Mouse (Mus musculus) spleen, adult 2 months (tissue): Measurements from ENCODE around the gene Sf1.

Source experiments
- CTCF ChIP-seq: fragments of 200-500 bp; IDR thresholded peaks from 2 replicates; pipeline ENCODE4 v1.5.1; 2011; ENCODE audit warnings: mild to moderate bottlenecking, inconsistent platforms; ENCODE audit not compliant: insufficient read depth, insufficient read length, insufficient replicate concordance; ENCODE audit errors: extremely low read depth
- POLR2A ChIP-seq: fragments of 200-500 bp; IDR thresholded peaks from 2 replicates; pipeline ENCODE4 v1.6.1; 2011; ENCODE audit warnings: low read depth, low read length, inconsistent platforms

DNA sequence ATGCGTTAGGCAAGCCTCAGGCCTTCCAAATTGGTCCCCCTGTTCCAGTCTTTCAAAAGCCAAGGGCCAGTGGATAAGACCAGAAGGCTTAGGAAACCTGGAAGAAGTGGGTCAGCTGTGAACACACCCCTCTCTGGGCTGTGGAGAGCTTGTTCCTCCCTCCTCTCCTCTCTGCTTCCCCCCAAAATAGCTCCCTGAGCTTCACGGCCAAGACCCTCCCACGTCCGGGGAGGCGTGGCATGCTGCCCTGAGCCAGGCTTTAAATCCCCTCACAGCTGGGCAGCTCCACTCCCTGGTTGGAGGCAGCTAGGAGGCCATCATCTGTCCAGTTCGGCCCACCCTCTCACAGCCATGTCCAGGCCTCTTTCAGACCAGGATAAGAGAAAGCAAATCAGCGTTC lies 20.6 kb downstream of the Sf1 start, which contains the start of gene Pygm:
- no peak for TF ChIP-seq CTCF
- TF ChIP-seq POLR2A: no peak
